Mouse (Mus musculus): ENCODE measurements around the gene Usp36. TPM values are rescaled to one million over a fixed set of nuclear protein-coding genes. Genes with fewer than 3 reads are reported as not detected.

Usp36 gene
- polyA plus RNA-seq, 1 experiment from 2014 or later, result 16.3 TPM

DNA sequence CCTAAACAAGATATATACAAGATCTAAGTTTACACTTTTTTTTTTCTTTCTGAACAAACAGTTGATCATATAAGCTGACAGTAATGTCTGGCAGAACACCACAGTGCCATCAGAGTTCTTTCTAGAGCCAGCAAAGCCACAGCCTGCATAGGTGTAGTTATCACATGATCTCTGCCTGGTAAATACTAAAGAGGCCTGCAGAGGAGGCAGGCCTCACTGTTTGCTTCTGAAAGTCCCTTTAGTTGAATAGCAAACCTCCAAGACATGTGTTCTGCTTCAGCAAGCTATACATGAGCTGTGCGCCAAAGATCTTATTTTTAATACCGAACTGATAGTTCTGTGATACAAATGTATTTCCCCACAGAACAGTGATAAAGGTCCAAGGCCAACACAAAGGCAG, 44.9 kb downstream of the Usp36 start:
- H3K36me3 ChIP-seq, result no peaks in the 10 kb centered on the region
- peaks cover 33% of the 10 kb centered on the region for H3K4me1 ChIP-seq (replicated peaks)
- H3K27ac ChIP-seq, result no peak overlapping the region
- H3K4me2 ChIP-seq (replicated peaks), result no peak overlapping the region
- H3K4me3 ChIP-seq (replicated peaks), result no peak overlapping the region
- H3K9ac ChIP-seq (replicated peaks), result no peak overlapping the region
- H3K9me3 ChIP-seq, result no peaks in the 10 kb centered on the region
- ATAC-seq, result no peak
- WGBS, result 92% methylated on average over 2 of the region's 2 CpGs
- H3K27me3 ChIP-seq, result no peaks in the 10 kb centered on the region

DNA sequence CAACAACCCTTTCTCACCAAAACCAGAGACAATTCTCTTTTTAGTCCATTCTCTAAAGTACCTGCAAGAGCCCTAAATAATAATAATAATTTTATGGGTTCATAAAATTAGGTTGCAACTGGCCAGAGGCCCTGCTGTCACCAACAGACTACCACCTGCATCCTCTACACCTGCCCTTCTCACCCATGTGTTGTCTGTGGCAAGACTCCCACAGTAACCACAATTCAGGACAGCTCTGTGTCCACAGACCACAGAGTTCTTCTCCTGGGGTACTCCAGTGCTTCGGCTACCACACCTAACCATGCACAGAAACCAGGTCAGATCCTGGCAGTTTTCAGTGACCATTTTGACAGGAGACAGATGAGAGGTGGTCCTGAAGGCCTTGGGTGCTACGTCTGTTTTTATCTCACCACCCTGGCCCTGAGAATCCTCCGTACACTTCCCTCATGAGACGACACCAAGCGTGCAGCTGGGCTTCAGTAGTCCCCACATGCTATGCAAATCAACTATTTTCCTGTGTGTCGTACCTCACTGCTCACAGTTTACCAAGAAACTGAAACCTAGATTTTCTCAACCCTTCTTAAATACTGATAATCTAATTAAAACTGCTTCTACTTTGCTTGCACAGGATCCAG, 46.3 kb downstream of the Usp36 start:
- H3K27ac ChIP-seq, result no peak overlapping the region
- ATAC-seq, result no peak
- no peak overlapping the region for H3K4me3 ChIP-seq (replicated peaks)
- H3K4me1 ChIP-seq (replicated peaks), result peaks cover 40% of the 10 kb centered on the region
- H3K36me3 ChIP-seq, result no peaks in the 10 kb centered on the region
- H3K9me3 ChIP-seq, result no peaks in the 10 kb centered on the region
- no peak overlapping the region for H3K9ac ChIP-seq (replicated peaks)
- no peaks in the 10 kb centered on the region for H3K27me3 ChIP-seq
- no peak overlapping the region for H3K4me2 ChIP-seq (replicated peaks)
- 85% methylated on average over 6 of the region's 6 CpGs for WGBS

DNA sequence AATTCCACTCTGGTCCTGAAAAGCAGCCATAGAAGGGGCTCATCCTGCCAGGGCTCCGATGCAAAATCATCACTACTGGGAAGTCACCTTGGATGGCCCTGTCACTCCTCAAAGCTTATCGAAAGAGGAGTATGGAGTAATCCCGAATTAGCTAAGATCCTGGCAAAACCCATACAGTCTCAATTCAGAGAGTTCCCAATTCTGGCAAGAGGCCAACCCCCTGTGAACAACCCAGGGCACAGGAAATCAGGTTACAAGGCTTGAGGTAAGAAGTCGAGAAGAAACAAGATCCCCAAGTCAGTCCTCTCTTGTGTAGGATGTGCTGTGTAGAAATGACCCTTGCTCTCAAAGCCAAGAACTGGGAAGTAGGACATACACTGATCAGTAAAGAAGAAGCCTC, 47.5 kb downstream of the Usp36 start:
- H3K36me3 ChIP-seq, result no peaks in the 10 kb centered on the region
- no peak overlapping the region for H3K9ac ChIP-seq (replicated peaks)
- H3K4me2 ChIP-seq (replicated peaks), result no peak overlapping the region
- H3K27ac ChIP-seq, result no peak overlapping the region
- no peaks in the 10 kb centered on the region for H3K9me3 ChIP-seq
- H3K27me3 ChIP-seq, result no peaks in the 10 kb centered on the region
- no peak for ATAC-seq
- H3K4me1 ChIP-seq (replicated peaks), result peaks cover 39% of the 10 kb centered on the region
- no peak overlapping the region for H3K4me3 ChIP-seq (replicated peaks)
- 76% methylated on average over 4 of the region's 4 CpGs for WGBS

DNA sequence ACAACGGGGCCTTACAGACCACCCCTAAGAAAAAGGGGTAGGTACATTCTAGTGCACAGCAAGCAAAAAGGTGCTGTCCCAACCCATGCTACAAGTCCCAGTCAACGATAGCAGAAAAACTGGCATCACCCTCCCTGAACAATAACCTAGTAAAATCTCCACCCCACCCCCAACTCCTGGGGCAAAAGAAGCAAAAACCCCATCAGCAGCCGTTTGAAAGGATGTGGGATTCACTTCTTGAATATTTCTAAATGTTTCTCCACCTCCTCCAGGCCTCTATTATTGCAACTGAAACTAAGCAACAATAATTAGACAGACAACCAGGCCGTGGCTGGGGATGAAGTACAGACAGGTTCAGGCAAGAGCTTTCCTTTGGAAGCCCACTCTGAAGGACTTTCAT, 49.7 kb downstream of the Usp36 start:
- peaks cover 24% of the 10 kb centered on the region for H3K4me1 ChIP-seq (replicated peaks)
- no peak overlapping the region for H3K27ac ChIP-seq
- no peaks in the 10 kb centered on the region for H3K27me3 ChIP-seq
- no peaks in the 10 kb centered on the region for H3K36me3 ChIP-seq
- no peak overlapping the region for H3K4me3 ChIP-seq (replicated peaks)
- no peak overlapping the region for H3K4me2 ChIP-seq (replicated peaks)
- H3K9ac ChIP-seq (replicated peaks), result no peak overlapping the region
- 87% methylated on average over 4 of the region's 4 CpGs for WGBS
- no peaks in the 10 kb centered on the region for H3K9me3 ChIP-seq
- ATAC-seq, result no peak

DNA sequence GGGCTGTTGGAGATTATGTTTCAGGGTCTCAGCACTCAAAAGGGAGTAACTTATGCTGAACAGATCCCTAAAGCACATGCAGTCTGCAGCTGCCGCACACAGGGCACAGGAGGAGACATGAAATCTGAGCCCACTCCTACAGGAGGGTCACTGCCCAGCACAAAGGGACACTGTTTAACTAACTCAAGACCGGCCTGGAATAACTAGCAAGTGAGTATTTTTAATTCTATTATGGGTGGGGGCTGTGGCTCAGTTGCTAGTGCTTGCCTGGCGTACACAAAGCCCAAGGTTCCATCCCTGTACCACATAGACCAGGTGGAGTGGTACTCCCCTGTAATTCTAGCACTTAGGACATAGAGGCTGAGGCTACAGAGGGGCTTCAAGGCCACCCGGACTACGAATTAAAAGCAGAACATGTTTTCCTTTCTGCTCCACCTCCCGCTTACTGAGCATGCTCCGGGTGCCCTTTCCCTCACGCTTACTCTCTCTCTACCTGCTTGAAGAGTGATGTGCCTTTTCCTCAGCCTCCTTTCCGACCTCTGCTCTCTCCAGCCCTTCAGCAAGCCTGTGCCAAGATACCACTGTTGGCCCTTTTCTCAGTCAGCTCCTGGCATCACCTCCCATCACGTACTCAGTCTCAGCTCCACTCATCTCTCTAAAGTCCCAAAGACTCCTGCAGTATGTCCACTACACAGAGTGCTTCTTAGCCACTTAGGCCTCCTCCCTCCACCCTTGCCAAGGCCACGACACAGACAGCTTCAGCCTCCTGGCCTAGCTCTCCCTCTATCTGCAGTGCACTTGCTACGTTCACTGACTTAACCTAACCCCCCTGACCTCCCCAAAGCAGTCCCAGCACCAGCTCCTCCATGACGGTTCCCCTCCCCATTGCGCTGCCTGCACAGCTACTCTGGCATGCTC, 50.5 kb downstream of the Usp36 start:
- H3K4me2 ChIP-seq (replicated peaks), result no peak overlapping the region
- no peaks in the 10 kb centered on the region for H3K27me3 ChIP-seq
- no peak overlapping the region for H3K4me3 ChIP-seq (replicated peaks)
- H3K9ac ChIP-seq (replicated peaks), result 0 out of 2 replicates have a peak overlapping the region, but pooled peaks have one; percentile 8
- no peaks in the 10 kb centered on the region for H3K36me3 ChIP-seq
- no peaks in the 10 kb centered on the region for H3K9me3 ChIP-seq
- peak; percentile 40; the same call in 1 of the 2 replicates for ATAC-seq
- H3K4me1 ChIP-seq (replicated peaks), result peaks cover 24% of the 10 kb centered on the region
- H3K27ac ChIP-seq, result no peak overlapping the region
- WGBS, result 56% methylated on average over 14 of the region's 14 CpGs

DNA sequence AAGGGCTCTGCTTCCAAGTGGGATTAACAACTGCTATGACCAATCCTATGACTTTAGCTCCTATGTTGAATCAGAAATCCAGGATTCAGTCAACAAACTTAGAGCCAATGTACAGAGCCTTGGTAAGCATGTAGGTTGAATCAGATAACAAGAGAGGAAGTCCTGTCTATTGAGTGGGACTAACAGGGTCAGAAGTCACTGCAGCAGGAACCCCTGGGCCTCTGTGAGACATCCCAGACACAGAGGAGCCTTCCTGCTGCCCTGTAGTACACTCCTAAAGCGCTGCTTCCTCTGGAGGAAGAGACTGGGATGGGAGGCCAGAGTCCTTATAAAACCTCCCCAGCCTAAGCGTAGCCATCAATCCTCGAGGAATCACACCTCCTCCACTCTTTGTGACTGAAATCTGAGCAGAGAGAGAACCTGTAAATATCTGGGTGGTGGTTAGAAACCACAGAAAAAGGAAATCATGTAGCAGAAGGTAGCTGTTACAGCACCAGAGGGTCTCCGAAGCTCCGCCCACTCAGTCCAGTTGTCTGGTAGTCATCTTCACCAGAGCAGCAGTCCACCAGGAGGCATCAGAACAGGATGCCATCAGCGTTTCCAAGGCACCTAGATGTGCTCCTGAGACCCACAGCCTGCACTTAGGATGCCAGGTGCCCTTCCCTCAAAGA, 53.4 kb downstream of the Usp36 start:
- Histone ChIP-seq H3K4me3 (replicated peaks) (no peak overlapping the region), H3K27ac (no peak overlapping the region), H3K27me3 (no peaks in the 10 kb centered on the region), H3K36me3 (no peaks in the 10 kb centered on the region), H3K9ac (replicated peaks) (no peak overlapping the region), H3K9me3 (no peaks in the 10 kb centered on the region), H3K4me1 (replicated peaks) (peaks cover 21% of the 10 kb centered on the region), H3K4me2 (replicated peaks) (no peak overlapping the region)
- no peak for ATAC-seq
- 79% methylated on average over 6 of the region's 6 CpGs for WGBS

DNA sequence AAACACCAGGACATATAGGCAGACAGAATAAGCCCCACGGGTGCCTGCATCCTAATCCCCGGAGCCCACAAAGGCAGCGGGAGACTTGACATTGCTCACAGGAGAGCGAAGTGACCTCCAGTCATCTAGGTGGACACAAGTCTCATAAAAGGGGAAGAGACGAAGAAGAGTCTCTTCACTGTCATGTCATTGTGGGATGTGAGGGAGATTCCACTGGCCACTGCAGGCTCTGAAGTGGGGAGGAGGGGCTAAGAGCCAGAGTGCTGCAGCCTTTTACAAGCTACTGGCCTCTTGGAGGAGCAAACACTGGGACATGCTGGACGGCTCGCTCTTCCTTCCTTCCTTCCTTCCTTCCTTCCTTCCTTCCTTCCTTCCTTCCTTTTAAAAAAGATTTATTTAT, 55.1 kb downstream of the Usp36 start:
- WGBS, result 78% methylated on average over 7 of the region's 7 CpGs
- no peak overlapping the region for H3K4me2 ChIP-seq (replicated peaks)
- H3K36me3 ChIP-seq, result no peaks in the 10 kb centered on the region
- H3K27me3 ChIP-seq, result no peaks in the 10 kb centered on the region
- H3K9ac ChIP-seq (replicated peaks), result no peak overlapping the region
- no peak overlapping the region for H3K27ac ChIP-seq
- ATAC-seq, result no peak
- no peak overlapping the region for H3K4me3 ChIP-seq (replicated peaks)
- H3K4me1 ChIP-seq (replicated peaks), result peaks cover 15% of the 10 kb centered on the region
- no peaks in the 10 kb centered on the region for H3K9me3 ChIP-seq

DNA sequence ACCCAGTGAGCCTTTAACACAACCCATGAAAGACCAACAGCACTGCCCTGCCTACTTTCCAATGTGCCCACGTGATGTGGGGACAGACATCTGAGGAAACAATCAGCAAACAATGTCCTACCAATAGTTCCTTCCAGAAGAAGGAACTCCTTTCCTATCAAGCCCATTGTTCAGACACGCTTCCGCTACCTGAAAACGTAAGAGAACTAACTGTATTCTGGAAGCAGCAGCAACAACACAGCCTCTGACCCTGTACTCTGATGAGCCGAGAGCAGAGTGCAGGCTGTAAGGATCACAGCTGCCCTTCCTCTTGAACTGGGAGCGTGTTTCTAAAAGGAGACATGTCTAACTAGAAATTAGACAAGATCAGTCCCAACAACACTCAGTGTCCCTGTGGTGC, 55.5 kb downstream of the Usp36 start:
- 80% methylated on average over 6 of the region's 6 CpGs for WGBS
- H3K36me3 ChIP-seq, result no peaks in the 10 kb centered on the region
- no peak overlapping the region for H3K27ac ChIP-seq
- no peak overlapping the region for H3K4me2 ChIP-seq (replicated peaks)
- no peak overlapping the region for H3K4me3 ChIP-seq (replicated peaks)
- H3K4me1 ChIP-seq (replicated peaks), result peaks cover 10% of the 10 kb centered on the region
- ATAC-seq, result no peak
- H3K9me3 ChIP-seq, result no peaks in the 10 kb centered on the region
- H3K9ac ChIP-seq (replicated peaks), result no peak overlapping the region
- H3K27me3 ChIP-seq, result no peaks in the 10 kb centered on the region

DNA sequence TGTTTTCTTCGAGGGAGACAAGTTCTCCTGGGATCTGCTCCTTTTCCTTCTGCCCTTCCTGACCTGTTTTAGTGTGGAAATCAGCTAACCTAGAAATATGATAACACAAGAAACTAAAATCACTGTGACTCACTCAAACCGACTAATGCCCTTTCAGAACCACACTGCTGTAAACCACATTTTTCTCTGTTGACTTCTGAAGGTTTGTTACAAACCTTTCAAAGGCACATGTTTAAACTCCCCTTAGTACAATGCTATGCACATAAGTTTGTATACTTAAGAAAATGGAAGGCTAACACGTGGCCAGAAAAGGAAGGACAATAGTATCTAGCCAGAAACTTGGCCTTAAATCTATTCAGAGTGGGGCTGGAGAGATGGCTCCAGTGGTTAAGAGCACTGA, 56.1 kb downstream of the Usp36 start:
- Histone ChIP-seq H3K36me3 (no peaks in the 10 kb centered on the region), H3K9me3 (no peaks in the 10 kb centered on the region), H3K4me2 (replicated peaks) (no peak overlapping the region), H3K27ac (no peak overlapping the region), H3K4me3 (replicated peaks) (no peak overlapping the region), H3K4me1 (replicated peaks) (peaks cover 4% of the 10 kb centered on the region), H3K9ac (replicated peaks) (no peak overlapping the region), H3K27me3 (no peaks in the 10 kb centered on the region)
- WGBS, result 80% methylated on average over 3 of the region's 3 CpGs
- no peak for ATAC-seq

DNA sequence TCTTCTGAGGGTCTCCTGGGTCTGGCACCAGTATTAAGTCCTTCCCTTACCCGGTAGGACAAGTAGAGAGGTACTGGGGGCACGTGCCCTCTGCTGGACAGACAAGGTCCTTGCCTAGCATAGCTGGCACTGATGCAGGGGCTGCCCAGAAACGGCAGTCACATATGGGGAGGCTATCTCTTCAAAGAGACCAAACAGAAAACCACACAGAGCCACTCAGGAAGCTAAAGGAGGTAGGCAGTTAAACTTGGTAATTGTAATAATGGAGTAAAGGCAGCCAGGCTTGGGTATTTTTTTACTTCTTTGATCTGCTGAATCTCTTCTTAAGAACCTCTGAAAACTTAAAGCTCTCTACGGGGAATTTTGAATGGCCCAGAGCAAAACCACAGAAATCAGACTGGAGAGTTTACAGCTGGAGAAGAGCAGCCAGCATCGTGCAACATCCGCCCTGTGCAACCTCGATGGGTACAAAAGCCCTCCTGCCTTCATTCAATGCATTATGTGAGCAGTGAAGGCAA, 57.7 kb downstream of the Usp36 start:
- H3K9me3 ChIP-seq, result no peaks in the 10 kb centered on the region
- ATAC-seq, result 0 out of 2 replicates have a peak, but pooled peaks have one; percentile 40
- whole genome bisulfite sequencing, result 36% methylated on average over 7 of the region's 7 CpGs
- peaks cover 4% of the 10 kb centered on the region; the same call in 1 of the 2 replicates for H3K4me1 ChIP-seq (replicated peaks)
- no peak overlapping the region for H3K9ac ChIP-seq (replicated peaks)
- H3K27me3 ChIP-seq, result no peaks in the 10 kb centered on the region
- H3K36me3 ChIP-seq, result no peaks in the 10 kb centered on the region
- H3K4me2 ChIP-seq (replicated peaks), result no peak overlapping the region
- no peak overlapping the region for H3K4me3 ChIP-seq (replicated peaks)
- no peak overlapping the region for H3K27ac ChIP-seq

DNA sequence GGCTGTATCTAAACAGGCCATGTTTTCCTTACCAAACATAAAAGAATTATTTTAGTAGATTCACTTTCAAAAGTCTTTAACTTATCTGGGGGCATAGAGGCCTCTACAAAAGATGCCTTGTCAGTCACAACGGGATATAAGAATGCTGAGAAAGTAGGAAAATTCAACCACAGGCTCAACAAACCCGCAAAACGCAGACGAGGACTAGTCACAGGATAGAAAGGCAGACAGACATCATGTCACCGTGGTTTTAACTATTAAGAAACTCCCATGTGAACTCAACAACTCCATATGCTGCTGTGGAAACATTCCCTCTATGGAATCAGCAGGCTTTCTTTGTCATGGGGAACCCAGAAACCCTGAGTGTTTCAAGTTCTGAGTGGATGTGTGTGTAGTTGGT, 60.1 kb downstream of the Usp36 start:
- Histone ChIP-seq H3K9ac (replicated peaks) (no peak overlapping the region), H3K27me3 (no peaks in the 10 kb centered on the region), H3K4me3 (replicated peaks) (no peak overlapping the region), H3K27ac (no peak overlapping the region), H3K4me1 (replicated peaks) (peaks cover 10% of the 10 kb centered on the region), H3K36me3 (no peaks in the 10 kb centered on the region), H3K9me3 (no peaks in the 10 kb centered on the region), H3K4me2 (replicated peaks) (no peak overlapping the region)
- 87% methylated on average over 5 of the region's 5 CpGs for WGBS
- no peak for ATAC-seq

DNA sequence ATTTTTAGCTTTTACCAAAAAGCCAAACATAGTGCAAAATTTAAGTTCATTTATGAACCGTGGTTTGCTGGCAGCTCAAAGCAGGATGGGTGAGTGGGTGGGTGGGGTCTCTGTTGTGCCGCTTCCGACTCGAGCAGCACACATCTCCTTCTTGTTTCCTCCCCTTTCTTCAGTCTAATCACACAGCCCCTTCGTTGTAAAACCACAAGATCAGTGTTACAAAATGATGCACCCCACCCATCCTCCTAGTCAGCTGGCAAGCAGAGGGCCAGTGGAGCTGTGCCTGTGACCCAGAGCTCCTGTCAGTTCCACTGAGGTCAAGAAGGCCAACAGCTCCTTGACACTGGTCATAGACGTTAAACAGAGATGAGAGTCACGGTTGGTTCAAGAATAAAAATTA, 62.4 kb downstream of the Usp36 start:
- Histone ChIP-seq H3K4me2 (replicated peaks) (no peak overlapping the region), H3K27me3 (no peaks in the 10 kb centered on the region)

More for the DNA sequence above, 62.4 kb downstream of the Usp36 start:
- no peak overlapping the region for H3K27ac ChIP-seq
- no peaks in the 10 kb centered on the region for H3K36me3 ChIP-seq
- H3K4me1 ChIP-seq (replicated peaks), result peaks cover 9% of the 10 kb centered on the region
- H3K4me3 ChIP-seq (replicated peaks), result no peak overlapping the region
- no peaks in the 10 kb centered on the region for H3K9me3 ChIP-seq
- ATAC-seq, result no peak
- H3K9ac ChIP-seq (replicated peaks), result no peak overlapping the region
- WGBS, result 85% methylated on average over 7 of the region's 7 CpGs

Measured in midbrain, embryonic 13.5 days (tissue).